11 mouse cellular contexts compared by ENCODE assay signal in genomic region chr2:93319598-93319997, GRCm38 (mm10). TPM values are rescaled to one million over a fixed set of nuclear protein-coding genes. Genes with fewer than 3 reads are reported as not detected.
A peak's percentile ranks its signal among the peaks of the same experiment; 100 is the strongest.
DNase-seq lines count a peak whose midpoint lies in the region; ATAC-seq lines count a peak whose summit lies in the region.
"Had no signal": no experiment of that assay in that cellular context is flagged by ENCODE, and none has a peak within 500 bp of the region (broad histone marks: within the 10 kb centered on the region; RNA-seq: fewer than 3 reads in every experiment).

No protein-coding gene starts in this region.

- 38% methylated on average over 7 of the region's 7 CpGs for WGBS in hindbrain, embryonic 10.5 days
- WGBS in hindbrain, embryonic 16.5 days, result 40% methylated on average over 7 of the region's 7 CpGs
- WGBS in limb, embryonic 11.5 days, result 56% methylated on average over 7 of the region's 7 CpGs

- no peaks in the 10 kb centered on the region for H3K27me3 ChIP-seq in hindbrain, embryonic 10.5 days (ENCODE audit: insufficient read depth, poor library complexity, severe bottlenecking)
- H3K27me3 ChIP-seq in hindbrain, embryonic 16.5 days (replicated peaks; ENCODE audit: control insufficient read depth, insufficient read depth, low read length), result no peaks in the 10 kb centered on the region
- H3K27me3 ChIP-seq in limb, embryonic 11.5 days (ENCODE audit: control insufficient read depth, insufficient read depth, low read length), result no peaks in the 10 kb centered on the region
- H3K27me3 ChIP-seq: heart, embryonic 15.5 days had no signal

- no peak overlapping the region for H3K9ac ChIP-seq in hindbrain, embryonic 16.5 days (ENCODE audit: low read depth, low read length)
- H3K9ac ChIP-seq in limb, embryonic 11.5 days (ENCODE audit: low read length), result no peak overlapping the region
- H3K9ac ChIP-seq: heart, embryonic 15.5 days had no signal

- no peak for ATAC-seq in hindbrain, embryonic 16.5 days
- no peak for ATAC-seq in limb, embryonic 11.5 days (ENCODE audit: insufficient number of reproducible peaks, low FRiP score, low TSS enrichment, low read depth)
- ATAC-seq: intestine, postnatal 0 days had no signal

- DNase-seq in hindbrain, embryonic 10.5 days (ENCODE audit: low spot score), result no peak
- peak; percentile 36 for DNase-seq in Muller cell, postnatal 12 days (ENCODE audit: inconsistent ontology term)
- DNase-seq in adrenal gland, adult 2 months, result peak; percentile 81
- DNase-seq in limb, embryonic 11.5 days (ENCODE audit: low spot score), result no peak
- no peak for DNase-seq in lung, postnatal 4 days
- DNase-seq in frontal cortex, adult 2 months (ENCODE audit: extremely low spot score in 1 of 2, low spot score in 1 of 2), result no peak
- DNase-seq: lung, postnatal 14 days; retina, postnatal 1 day had no signal

- peaks cover 40% of the 10 kb centered on the region for H3K36me3 ChIP-seq in hindbrain, embryonic 10.5 days
- no peaks in the 10 kb centered on the region for H3K36me3 ChIP-seq in hindbrain, embryonic 16.5 days (ENCODE audit: control insufficient read depth, insufficient read depth, low read length)
- no peaks in the 10 kb centered on the region for H3K36me3 ChIP-seq in limb, embryonic 11.5 days (ENCODE audit: control insufficient read depth, insufficient read depth, low read length)

- H3K27ac ChIP-seq in hindbrain, embryonic 10.5 days, result peak overlapping the region; percentile 75
- no peak overlapping the region for H3K27ac ChIP-seq in hindbrain, embryonic 16.5 days (ENCODE audit: low read depth, low read length)
- peak overlapping the region; percentile 56 for H3K27ac ChIP-seq in limb, embryonic 11.5 days (replicated peaks; ENCODE audit: low read depth, low read length)
- H3K27ac ChIP-seq: heart, embryonic 15.5 days had no signal

- 0 out of 2 replicates have a peak, but pooled peaks cover 5% of the 10 kb centered on the region for H3K9me3 ChIP-seq in hindbrain, embryonic 10.5 days
- peaks cover 2% of the 10 kb centered on the region; the same call in 1 of the 2 replicates for H3K9me3 ChIP-seq in hindbrain, embryonic 16.5 days (ENCODE audit: control insufficient read depth, low read length)
- peaks cover 3% of the 10 kb centered on the region; the same call in 1 of the 2 replicates for H3K9me3 ChIP-seq in limb, embryonic 11.5 days (ENCODE audit: control insufficient read depth, low read length)
- H3K9me3 ChIP-seq: heart, embryonic 15.5 days had no signal

- peaks cover 88% of the 10 kb centered on the region for H3K4me1 ChIP-seq in hindbrain, embryonic 10.5 days (replicated peaks)
- peaks cover 30% of the 10 kb centered on the region for H3K4me1 ChIP-seq in hindbrain, embryonic 16.5 days (ENCODE audit: control insufficient read depth, insufficient read depth, low read depth, low read length)
- H3K4me1 ChIP-seq in limb, embryonic 11.5 days (ENCODE audit: control insufficient read depth, insufficient read depth, low read length), result peaks cover 38% of the 10 kb centered on the region

- no peak overlapping the region for H3K4me2 ChIP-seq in hindbrain, embryonic 16.5 days (ENCODE audit: low read length)
- H3K4me2 ChIP-seq in limb, embryonic 11.5 days (ENCODE audit: low read depth, severe bottlenecking), result no peak overlapping the region; the same call in 1 of the 2 replicates
- H3K4me2 ChIP-seq: heart, embryonic 15.5 days had no signal

- no peak overlapping the region for H3K4me3 ChIP-seq in hindbrain, embryonic 10.5 days
- H3K4me3 ChIP-seq in hindbrain, embryonic 16.5 days (ENCODE audit: low read length), result no peak overlapping the region
- no peak overlapping the region for H3K4me3 ChIP-seq in limb, embryonic 11.5 days (ENCODE audit: low read depth, low read length)
- H3K4me3 ChIP-seq: heart, embryonic 15.5 days had no signal

RNA-seq across cellular contexts. Expression of gene Tspan18, which starts 14.7 kb away (rescaled TPM):
- polyA plus RNA-seq in hindbrain, embryonic 10.5 days (2016; fragmentation: Nextera tagmentation; extraction: Ambion mirVana), result 48.6 and 55.1 TPM in 2 replicates
- 15.7 and 24.2 TPM in 2 replicates for polyA plus RNA-seq in hindbrain, embryonic 16.5 days (2015; fragmentation: Nextera tagmentation; extraction: Ambion mirVana)
- 10 to 100 TPM; 48.1 to 57.7 TPM for total RNA-seq in adrenal gland, adult 2 months (2021)
- 156 and 192 TPM in 2 replicates for polyA plus RNA-seq in adrenal gland, adult 2 months (2012; rRNA removed)
- 23.1 and 29.8 TPM in 2 replicates for polyA plus RNA-seq in limb, embryonic 11.5 days (2014; fragmentation: Nextera tagmentation; extraction: Ambion mirVana)
- 4.3 TPM in 2 replicates for polyA plus RNA-seq in frontal cortex, adult 2 months (2012; rRNA removed)

Comparison
In these comparisons a context has a peak if more than half of its experiments do, and no peak if none do; other contexts are left out.
1. DNase-seq: peak in Muller cell, postnatal 12 days (single experiment) and adrenal gland, adult 2 months (single experiment); none in hindbrain, embryonic 10.5 days (single experiment), limb, embryonic 11.5 days (single experiment), lung, postnatal 4 days (0 of 2) and frontal cortex, adult 2 months (0 of 2).